Comparison of ENCODE assay signal across 9 mouse cellular contexts in the genomic region with DNA sequence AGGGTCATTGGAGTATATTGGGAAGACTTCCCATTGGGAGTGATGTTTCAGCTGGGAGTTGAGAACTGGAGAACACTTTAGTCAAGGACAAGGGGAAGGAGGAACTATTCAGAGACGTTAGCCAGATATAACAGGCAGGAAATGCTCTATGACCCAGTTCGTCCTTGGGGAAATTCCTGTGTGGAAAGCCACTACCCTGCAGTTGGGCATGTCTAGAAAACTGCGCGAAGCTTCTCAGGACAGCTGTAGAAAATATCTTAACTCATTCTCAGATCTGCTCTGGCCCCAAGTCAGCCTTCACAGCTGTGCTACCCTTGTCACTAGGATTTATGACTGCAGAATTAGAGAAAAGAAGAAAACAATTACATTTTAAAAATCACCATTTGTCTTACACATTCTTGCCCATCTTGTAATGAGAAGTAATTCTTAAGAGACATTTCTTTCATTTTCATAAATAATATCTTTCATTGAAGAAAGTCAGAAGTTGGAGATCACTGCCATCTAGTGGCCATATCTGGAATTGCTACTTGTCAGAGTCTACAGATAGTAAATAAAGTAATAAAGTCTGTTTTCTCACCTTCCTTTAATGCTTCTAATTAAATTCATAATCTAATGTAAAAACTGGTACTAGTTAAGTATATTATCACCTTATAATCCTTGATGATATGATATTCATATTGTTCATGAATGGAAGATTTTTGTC. TPM values are rescaled to one million over a fixed set of nuclear protein-coding genes. Genes with fewer than 3 reads are reported as not detected.
DNase-seq lines count a peak whose midpoint lies in the region; ATAC-seq and TF ChIP-seq lines count a peak whose summit lies in the region.
"Had no signal": no experiment of that assay in that cellular context is flagged by ENCODE, and none has a peak within 500 bp of the region (broad histone marks: within the 10 kb centered on the region; RNA-seq: fewer than 3 reads in every experiment).

No protein-coding gene starts in this region.

- no peak overlapping the region for H3K4me3 ChIP-seq in forebrain, embryonic 14.5 days (ENCODE audit: low read depth, low read length)
- no peak overlapping the region for H3K4me3 ChIP-seq in forebrain, embryonic 15.5 days
- H3K4me3 ChIP-seq in thymus, adult 2 months (ENCODE audit: control insufficient read depth, insufficient read depth, low read length) = no peak overlapping the region
- H3K4me3 ChIP-seq in intestine, embryonic 16.5 days (ENCODE audit: low read length) = no peak overlapping the region
- H3K4me3 ChIP-seq: neural tube, embryonic 13.5 days had no signal

- H3K4me1 ChIP-seq in forebrain, embryonic 14.5 days (ENCODE audit: control insufficient read depth, insufficient read depth, low read length) = no peaks in the 10 kb centered on the region
- no peaks in the 10 kb centered on the region for H3K4me1 ChIP-seq in forebrain, embryonic 15.5 days
- H3K4me1 ChIP-seq in thymus, adult 2 months (replicated peaks; ENCODE audit: control insufficient read depth, insufficient read depth, low read length) = no peaks in the 10 kb centered on the region
- H3K4me1 ChIP-seq in intestine, embryonic 16.5 days (ENCODE audit: control insufficient read depth, insufficient read depth, low read length) = no peaks in the 10 kb centered on the region
- H3K4me1 ChIP-seq: neural tube, embryonic 13.5 days had no signal

- peak; percentile 61 for DNase-seq in forebrain, embryonic 14.5 days (ENCODE audit: low spot score)
- peak; percentile 12 for DNase-seq in thymus, adult 2 months
- DNase-seq in thymus, postnatal 36 days = no peak
- peak; percentile 23 for DNase-seq in embryo, embryonic 11 days
- peak; percentile 24 for DNase-seq in lung, postnatal 25 days (ENCODE audit: low spot score)
- DNase-seq in thymus, postnatal 4 days = peak; percentile 27

- H3K27ac ChIP-seq in forebrain, embryonic 14.5 days (ENCODE audit: low read depth, low read length) = no peak overlapping the region
- no peak overlapping the region for H3K27ac ChIP-seq in forebrain, embryonic 15.5 days (replicated peaks)
- no peak overlapping the region for H3K27ac ChIP-seq in thymus, adult 2 months (ENCODE audit: control insufficient read depth, insufficient read depth, low read length)
- no peak overlapping the region for H3K27ac ChIP-seq in intestine, embryonic 16.5 days (ENCODE audit: low read length)
- H3K27ac ChIP-seq: neural tube, embryonic 13.5 days had no signal

- H3K27me3 ChIP-seq in forebrain, embryonic 14.5 days (replicated peaks; ENCODE audit: control insufficient read depth, insufficient read depth, low read length) = no peaks in the 10 kb centered on the region
- no peaks in the 10 kb centered on the region for H3K27me3 ChIP-seq in forebrain, embryonic 15.5 days
- no peaks in the 10 kb centered on the region for H3K27me3 ChIP-seq in thymus, adult 2 months (ENCODE audit: control insufficient read depth, insufficient read depth, low read length)
- no peaks in the 10 kb centered on the region for H3K27me3 ChIP-seq in intestine, embryonic 16.5 days (replicated peaks; ENCODE audit: control insufficient read depth, insufficient read depth, low read length)

- ATAC-seq in forebrain, embryonic 14.5 days = 0 out of 2 replicates have a peak, but pooled peaks have one; percentile 32
- ATAC-seq in forebrain, embryonic 15.5 days (replicated peaks) = no peak
- peak; percentile 42; the same call in 1 of the 2 replicates for ATAC-seq in intestine, embryonic 16.5 days

- H3K9me3 ChIP-seq in forebrain, embryonic 14.5 days (replicated peaks; ENCODE audit: control insufficient read depth, low read length) = no peaks in the 10 kb centered on the region
- H3K9me3 ChIP-seq in forebrain, embryonic 15.5 days = no peaks in the 10 kb centered on the region
- H3K9me3 ChIP-seq in intestine, embryonic 16.5 days (ENCODE audit: control insufficient read depth, low read length) = no peaks in the 10 kb centered on the region
- H3K9me3 ChIP-seq: neural tube, embryonic 13.5 days had no signal

- no peaks in the 10 kb centered on the region for H3K36me3 ChIP-seq in forebrain, embryonic 14.5 days (ENCODE audit: control insufficient read depth, insufficient read depth, low read length)
- no peaks in the 10 kb centered on the region for H3K36me3 ChIP-seq in forebrain, embryonic 15.5 days
- no peaks in the 10 kb centered on the region for H3K36me3 ChIP-seq in thymus, adult 2 months (ENCODE audit: control insufficient read depth, insufficient read depth, low read length)
- H3K36me3 ChIP-seq in intestine, embryonic 16.5 days (ENCODE audit: control insufficient read depth, insufficient read depth, low read length) = no peaks in the 10 kb centered on the region
- H3K36me3 ChIP-seq: neural tube, embryonic 13.5 days had no signal

- no peak overlapping the region for H3K9ac ChIP-seq in forebrain, embryonic 14.5 days (ENCODE audit: low read length)
- H3K9ac ChIP-seq in forebrain, embryonic 15.5 days (replicated peaks) = no peak overlapping the region
- no peak overlapping the region for H3K9ac ChIP-seq in intestine, embryonic 16.5 days (ENCODE audit: low read depth, low read length)
- H3K9ac ChIP-seq: neural tube, embryonic 13.5 days had no signal

- TF ChIP-seq CTCF in thymus, adult 2 months (IDR thresholded peaks at IDR 0.05; ENCODE audit: borderline replicate concordance, control insufficient read depth, extremely low read depth, insufficient read depth, low read length, poor library complexity) = no peak

- no peak for TF ChIP-seq POLR2A in thymus, adult 2 months (IDR thresholded peaks at IDR 0.05; ENCODE audit: control insufficient read depth, extremely low read depth, insufficient read depth, low read length, poor library complexity)

- H3K4me2 ChIP-seq in forebrain, embryonic 14.5 days (ENCODE audit: low read length) = no peak overlapping the region
- no peak overlapping the region for H3K4me2 ChIP-seq in forebrain, embryonic 15.5 days (replicated peaks)
- no peak overlapping the region for H3K4me2 ChIP-seq in intestine, embryonic 16.5 days (ENCODE audit: low read depth, low read length)
- H3K4me2 ChIP-seq: neural tube, embryonic 13.5 days had no signal

- 43% methylated on average over 4 of the region's 4 CpGs for WGBS in forebrain, embryonic 14.5 days
- 42% methylated on average over 4 of the region's 4 CpGs for WGBS in forebrain, embryonic 15.5 days
- WGBS in thymus, adult 2 months = 50% methylated on average over 4 of the region's 4 CpGs
- 23% methylated on average over 4 of the region's 4 CpGs for WGBS in intestine, embryonic 16.5 days

RNA-seq across cellular contexts. Expression of gene Nxf2, which starts 51.2 kb away (rescaled TPM):
- 0.15 and 0.42 TPM in 2 replicates for polyA plus RNA-seq in forebrain, embryonic 14.5 days (2014; fragmentation: Nextera tagmentation; extraction: Ambion mirVana)
- 0.19 and 0.20 TPM in 2 replicates for polyA plus RNA-seq in forebrain, embryonic 15.5 days (2015; fragmentation: Nextera tagmentation; extraction: Ambion mirVana)
- 0.11 TPM in 1 of 2 replicates, not detected in the other for polyA plus RNA-seq in thymus, adult 2 months (2012; rRNA removed)
- 0.29 and 0.43 TPM in 2 replicates for polyA plus RNA-seq in intestine, embryonic 16.5 days (2015; fragmentation: Nextera tagmentation; extraction: Ambion mirVana)

Comparison
In these comparisons a context has a peak if more than half of its experiments do, and no peak if none do; other contexts are left out.
1. DNase-seq: peak in forebrain, embryonic 14.5 days (single experiment), thymus, adult 2 months (single experiment), embryo, embryonic 11 days (single experiment), lung, postnatal 25 days (single experiment) and thymus, postnatal 4 days (single experiment); none in thymus, postnatal 36 days (0 of 2).